Mouse (Mus musculus) hindbrain, embryonic 14.5 days (tissue): Measurements from ENCODE around the gene Chd8. TPM values are rescaled to one million over a fixed set of nuclear protein-coding genes. Genes with fewer than 3 reads are reported as not detected.
A peak's percentile ranks its signal among the peaks of the same experiment; 100 is the strongest.

Experiments used
- ATAC-seq: fragments of 200-750 bp; cut with Nextera tagmentation; 2 replicates; pipeline ENCODE4 v1.8.0; 2017; ENCODE audit warnings: moderate number of reproducible peaks, mild to moderate bottlenecking, moderate TSS enrichment, moderate library complexity; ENCODE audit not compliant: low FRiP score
- DNase-seq: peaks from one replicate; pipeline ENCODE4 v3.0.0-alpha.2; 2015; ENCODE audit warnings: low spot score
- H3K27ac ChIP-seq: fragments of 300-500 bp; sonication (generic); 2 replicates; pipeline ENCODE4 v1.5.1; 2014; ENCODE audit warnings: mild to moderate bottlenecking, moderate library complexity
- H3K27me3 ChIP-seq: fragments of 300-500 bp; sonication (generic); 2 replicates; pipeline ENCODE4 v1.6.1; 2014; ENCODE audit warnings: mild to moderate bottlenecking, low read length, mixed read lengths; ENCODE audit not compliant: control insufficient read depth, insufficient read depth
- H3K36me3 ChIP-seq: fragments of 300-500 bp; sonication (generic); replicated peaks from 2 replicates; pipeline ENCODE4 v1.6.1; 2014; ENCODE audit not compliant: control insufficient read depth, insufficient read depth
- H3K4me1 ChIP-seq: fragments of 300-500 bp; sonication (generic); replicated peaks from 2 replicates; pipeline ENCODE4 v1.6.1; 2014; ENCODE audit warnings: antibody characterized with exemption, low read length, mixed read lengths; ENCODE audit not compliant: control insufficient read depth, insufficient read depth
- H3K4me2 ChIP-seq: fragments of 300-500 bp; sonication (generic); replicated peaks from 2 replicates; pipeline ENCODE4 v1.6.1; 2014; ENCODE audit warnings: mild to moderate bottlenecking, moderate library complexity
- H3K4me3 ChIP-seq: fragments of 300-500 bp; sonication (generic); replicated peaks from 2 replicates; pipeline ENCODE4 v1.5.1; 2014; ENCODE audit warnings: mild to moderate bottlenecking, low read length
- H3K9ac ChIP-seq: fragments of 300-500 bp; sonication (generic); 2 replicates; pipeline ENCODE4 v1.6.1; 2014
- H3K9me3 ChIP-seq: fragments of 300-500 bp; sonication (generic); 2 replicates; pipeline ENCODE4 v1.6.1; 2016; ENCODE audit warnings: low read length; ENCODE audit not compliant: control insufficient read depth
- WGBS: fragments of 180-500 bp; shearing (Covaris S2); extraction: QIAGEN DNeasy Blood & Tissue Kit; methylation state at CpG from one replicate; pipeline ENCODE4 v1.1.7; 2014; 5-methylcytosine and 5-hydroxymethylcytosine counted together
- polyA plus RNA-seq: library from polyadenylated mRNA; unstranded; fragments of >200 nt; fragmentation: Nextera tagmentation; extraction: Ambion mirVana; gene quantifications from 2 replicates; pipeline ENCODE4 v1.2.1, GENCODE M21; 2014

Chd8 gene
- polyA plus RNA-seq, 1 experiment from 2014 or later: 47.3 TPM

DNA sequence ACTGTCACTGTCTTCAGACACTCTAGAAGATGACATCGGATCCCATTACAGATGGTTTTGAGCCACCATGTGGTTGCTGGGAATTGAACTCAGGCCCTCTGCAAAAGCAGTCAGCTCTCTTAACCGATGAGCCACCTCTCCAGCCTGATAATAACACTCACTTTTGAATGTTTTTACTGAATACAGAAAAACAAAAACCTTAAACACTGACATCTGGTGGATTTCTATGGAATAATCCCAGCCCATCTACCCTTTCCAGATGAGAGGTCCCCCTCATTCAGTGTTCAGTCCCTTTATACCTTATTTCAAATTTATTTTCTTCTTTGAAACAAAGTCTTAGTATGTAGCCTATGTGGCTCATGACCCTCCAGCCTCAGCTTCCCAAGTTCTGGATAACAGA is 68.1 kb downstream of the Chd8 start:
- DNase-seq (peak; percentile 36), ATAC-seq (no peak)
- Histone ChIP-seq H3K27ac (no peak overlapping the region), H3K9me3 (no peaks in the 10 kb centered on the region), H3K36me3 (peaks cover 15% of the 10 kb centered on the region), H3K9ac (no peak overlapping the region), H3K27me3 (no peaks in the 10 kb centered on the region), H3K4me3 (no peak overlapping the region), H3K4me2 (no peak overlapping the region), H3K4me1 (no peaks in the 10 kb centered on the region)
- WGBS: 79% methylated on average over 2 of the region's 2 CpGs

DNA sequence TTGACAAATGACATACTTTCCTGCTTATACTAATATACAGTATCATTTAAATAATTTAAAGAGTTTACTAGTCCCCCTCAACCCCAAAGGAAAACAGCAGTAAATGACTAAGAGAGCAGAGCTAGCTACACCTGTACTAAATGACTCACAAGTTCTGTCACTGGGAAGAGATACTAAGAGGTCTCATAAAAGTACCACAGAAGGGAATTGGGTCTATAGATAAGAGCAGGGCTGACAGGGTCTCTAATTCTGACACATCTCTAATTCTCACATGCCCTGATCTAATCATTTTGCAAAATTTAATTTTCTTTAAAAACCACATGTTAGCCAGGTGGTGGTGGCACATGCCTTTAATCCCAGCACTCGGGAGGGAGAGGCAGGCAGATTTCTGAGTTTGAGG is 68.8 kb downstream of the Chd8 start:
- no peaks in the 10 kb centered on the region for H3K27me3 ChIP-seq
- no peak overlapping the region for H3K27ac ChIP-seq
- H3K4me3 ChIP-seq: no peak overlapping the region
- H3K36me3 ChIP-seq: peaks cover 15% of the 10 kb centered on the region
- no peaks in the 10 kb centered on the region for H3K9me3 ChIP-seq
- no peaks in the 10 kb centered on the region for H3K4me1 ChIP-seq
- DNase-seq: no peak
- H3K4me2 ChIP-seq: no peak overlapping the region
- no peak overlapping the region for H3K9ac ChIP-seq
- WGBS: 78% methylated on average over 1 of the region's 1 CpGs
- ATAC-seq: no peak

DNA sequence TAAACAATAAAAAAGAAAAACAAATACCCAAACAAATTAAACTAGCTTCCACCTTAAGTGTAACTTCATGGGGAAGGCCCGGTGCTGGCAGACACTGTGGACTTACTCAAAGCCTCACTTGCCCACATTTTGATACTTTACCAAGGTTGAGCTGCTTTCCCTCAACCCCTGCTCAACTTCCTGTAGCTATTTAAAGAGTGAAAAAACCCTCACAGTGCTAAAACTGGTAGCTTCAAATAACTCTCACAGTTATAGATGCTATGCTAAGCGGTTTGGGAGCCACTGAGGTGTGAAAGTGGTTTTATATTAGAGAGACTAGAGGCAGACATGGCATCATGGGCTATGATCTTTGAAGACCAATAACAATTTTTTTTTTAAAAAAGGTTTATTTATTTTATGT is 91.0 kb downstream of the Chd8 start:
- no peaks in the 10 kb centered on the region for H3K4me1 ChIP-seq
- H3K9ac ChIP-seq: no peak overlapping the region
- H3K36me3 ChIP-seq: peaks cover 86% of the 10 kb centered on the region
- ATAC-seq (no peak), DNase-seq (no peak)
- H3K4me3 ChIP-seq: no peak overlapping the region
- H3K27ac ChIP-seq: no peak overlapping the region
- H3K27me3 ChIP-seq: no peaks in the 10 kb centered on the region
- no peak overlapping the region for H3K4me2 ChIP-seq
- WGBS: 89% methylated on average over 2 of the region's 2 CpGs
- no peaks in the 10 kb centered on the region for H3K9me3 ChIP-seq

DNA sequence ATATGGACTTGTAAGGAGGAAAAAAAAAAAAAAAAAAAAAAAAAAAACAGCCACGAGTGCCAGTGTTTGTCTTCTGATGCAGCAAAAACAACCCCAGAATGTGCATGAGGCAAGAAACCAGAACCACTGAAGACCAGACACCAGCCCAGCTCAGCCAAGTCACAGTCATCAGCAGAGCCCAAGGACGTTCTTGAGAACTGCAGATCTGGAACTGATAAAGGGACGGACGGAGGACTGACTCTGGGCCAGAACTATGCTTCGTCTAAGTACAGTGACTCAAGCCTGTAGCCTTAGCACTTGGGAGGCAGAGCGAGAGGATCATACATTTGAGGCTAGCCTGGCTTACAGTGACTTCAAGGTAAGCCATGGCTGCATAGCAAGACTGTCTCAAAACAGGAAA is 96.7 kb downstream of the Chd8 start:
- Histone ChIP-seq H3K27ac (no peak overlapping the region), H3K4me2 (no peak overlapping the region), H3K9ac (no peak overlapping the region), H3K36me3 (peaks cover 76% of the 10 kb centered on the region), H3K9me3 (no peaks in the 10 kb centered on the region), H3K27me3 (no peaks in the 10 kb centered on the region), H3K4me1 (no peaks in the 10 kb centered on the region), H3K4me3 (no peak overlapping the region)
- ATAC-seq: no peak
- no peak for DNase-seq
- WGBS: 92% methylated on average over 6 of the region's 6 CpGs

DNA sequence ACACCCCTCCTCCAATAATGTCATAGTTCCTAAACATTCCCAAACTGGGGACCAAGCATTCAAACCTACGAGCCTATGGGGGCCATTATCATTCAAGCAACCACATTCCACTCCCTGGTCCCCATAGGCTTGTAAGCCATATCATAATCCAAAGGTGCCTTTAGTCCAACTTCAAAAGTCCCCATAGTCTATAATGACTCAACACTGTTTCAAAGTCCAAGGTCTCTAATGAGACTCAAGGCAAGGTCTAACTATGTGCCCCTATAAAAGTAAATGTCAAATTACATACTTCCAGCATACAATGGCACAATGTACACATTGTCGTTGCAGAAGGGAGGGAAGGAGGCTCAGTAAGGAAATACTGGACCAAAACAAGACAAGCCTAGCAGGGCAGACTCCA is 102.6 kb downstream of the Chd8 start:
- 93% methylated on average over 2 of the region's 2 CpGs for WGBS
- Histone ChIP-seq H3K27ac (no peak overlapping the region), H3K9ac (no peak overlapping the region), H3K36me3 (peaks cover 20% of the 10 kb centered on the region), H3K27me3 (no peaks in the 10 kb centered on the region), H3K4me2 (no peak overlapping the region), H3K4me1 (0 out of 2 replicates have a peak, but pooled peaks cover 5% of the 10 kb centered on the region), H3K4me3 (no peak overlapping the region), H3K9me3 (no peaks in the 10 kb centered on the region)
- ATAC-seq (no peak), DNase-seq (no peak)

DNA sequence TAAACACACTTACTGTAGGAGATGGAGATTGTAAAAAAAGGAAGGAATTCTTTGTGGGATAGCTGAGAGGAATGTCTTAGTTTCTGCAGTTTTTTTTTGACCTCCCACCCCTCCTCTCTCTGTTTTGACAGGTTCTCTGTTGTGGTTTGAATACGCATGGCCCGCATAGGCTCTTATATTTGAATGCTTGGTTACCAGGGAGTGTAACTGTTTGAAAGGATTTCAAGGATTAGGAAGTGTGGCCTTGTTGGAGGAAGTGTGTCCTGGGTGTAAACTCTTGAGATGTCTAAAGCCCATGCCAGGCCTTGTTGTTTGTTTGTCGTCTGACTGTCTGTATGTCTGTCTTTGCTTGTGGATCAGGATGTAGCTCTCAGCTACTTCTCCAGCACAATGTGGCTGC is 105.0 kb downstream of the Chd8 start:
- Histone ChIP-seq H3K9ac (no peak overlapping the region), H3K9me3 (no peaks in the 10 kb centered on the region), H3K36me3 (peaks cover 1% of the 10 kb centered on the region; the same call in 1 of the 2 replicates), H3K27ac (no peak overlapping the region), H3K4me3 (no peak overlapping the region), H3K27me3 (no peaks in the 10 kb centered on the region), H3K4me1 (0 out of 2 replicates have a peak, but pooled peaks cover 5% of the 10 kb centered on the region), H3K4me2 (no peak overlapping the region)
- ATAC-seq: no peak
- 31% methylated on average over 3 of the region's 3 CpGs for WGBS
- no peak for DNase-seq

DNA sequence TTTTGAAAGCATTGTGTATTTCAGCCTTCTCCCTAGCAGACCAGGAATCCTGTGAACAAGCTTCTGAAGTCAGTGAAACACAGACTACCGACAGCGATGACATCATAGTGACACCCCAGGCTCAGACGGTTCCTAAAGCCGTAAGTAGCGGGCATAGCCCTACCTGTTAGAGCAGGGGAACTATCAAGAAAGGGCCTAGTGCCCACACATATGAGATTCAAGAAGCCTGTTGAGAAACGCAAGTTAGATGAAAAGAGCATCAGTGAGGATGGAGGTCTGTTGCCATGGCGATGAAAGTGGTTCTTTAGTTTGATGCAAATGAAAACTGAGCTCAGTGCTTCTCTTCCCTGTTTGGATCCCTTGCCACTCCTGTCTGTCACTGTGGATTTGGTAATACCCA is 105.4 kb downstream of the Chd8 start:
- Histone ChIP-seq H3K9me3 (no peaks in the 10 kb centered on the region), H3K36me3 (no peaks in the 10 kb centered on the region), H3K4me3 (no peak overlapping the region), H3K9ac (no peak overlapping the region), H3K4me1 (0 out of 2 replicates have a peak, but pooled peaks cover 5% of the 10 kb centered on the region), H3K4me2 (0 out of 2 replicates have a peak overlapping the region, but pooled peaks have one; percentile 27), H3K27me3 (no peaks in the 10 kb centered on the region), H3K27ac (no peak overlapping the region)
- WGBS: 19% methylated on average over 7 of the region's 7 CpGs
- peak; percentile 28 for DNase-seq
- ATAC-seq: peak; percentile 43; the same call in 1 of the 2 replicates

DNA sequence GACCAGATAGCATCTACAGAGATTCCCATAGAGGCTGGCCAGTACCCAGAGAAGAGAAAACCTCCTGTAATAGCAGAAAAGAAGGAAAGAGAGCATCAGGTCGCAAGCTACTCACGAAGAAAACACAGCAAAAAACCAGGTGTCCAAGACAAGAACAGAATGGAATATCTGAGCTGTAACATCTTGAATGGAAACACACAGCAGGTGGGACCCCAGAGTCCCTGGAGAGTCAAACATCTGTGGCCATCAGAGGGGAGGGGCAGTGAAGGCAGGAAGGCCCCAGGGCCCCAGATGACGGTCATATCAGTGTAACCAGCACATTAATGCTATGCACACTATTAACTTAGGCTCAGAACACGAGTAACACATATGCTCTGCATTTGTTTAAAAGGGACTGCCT is 107.7 kb downstream of the Chd8 start:
- no peak overlapping the region for H3K4me3 ChIP-seq
- 50% methylated on average over 4 of the region's 4 CpGs for WGBS
- no peak for ATAC-seq
- no peak overlapping the region for H3K4me2 ChIP-seq
- H3K27ac ChIP-seq: no peak overlapping the region
- no peaks in the 10 kb centered on the region for H3K27me3 ChIP-seq
- no peaks in the 10 kb centered on the region for H3K9me3 ChIP-seq
- H3K4me1 ChIP-seq: 0 out of 2 replicates have a peak, but pooled peaks cover 5% of the 10 kb centered on the region
- no peaks in the 10 kb centered on the region for H3K36me3 ChIP-seq
- DNase-seq: no peak
- H3K9ac ChIP-seq: no peak overlapping the region
